Mouse (Mus musculus) heart, adult 8-10 months (tissue): ENCODE data around the gene 2410015M20Rik. TPM values are rescaled to one million over a fixed set of nuclear protein-coding genes. Genes with fewer than 3 reads are reported as not detected.
"Not testable (repeated sequence)": the region's sequence is repeated elsewhere in the genome, so short reads cannot be mapped to it uniquely, and the experiment has no call there.

Source experiments
- DNase-seq: peaks from one replicate; pipeline ENCODE4 v3.0.0; 2022; ENCODE audit warnings: low spot score
- total RNA-seq, 4 experiments: library from RNA; stranded (reverse); gene quantifications; 2 replicates each; pipeline ENCODE4 v1.2.4; 2022

2410015M20Rik gene
- total RNA-seq, 4 experiments from 2014 or later: 313 to 386 (median 356) TPM

DNA sequence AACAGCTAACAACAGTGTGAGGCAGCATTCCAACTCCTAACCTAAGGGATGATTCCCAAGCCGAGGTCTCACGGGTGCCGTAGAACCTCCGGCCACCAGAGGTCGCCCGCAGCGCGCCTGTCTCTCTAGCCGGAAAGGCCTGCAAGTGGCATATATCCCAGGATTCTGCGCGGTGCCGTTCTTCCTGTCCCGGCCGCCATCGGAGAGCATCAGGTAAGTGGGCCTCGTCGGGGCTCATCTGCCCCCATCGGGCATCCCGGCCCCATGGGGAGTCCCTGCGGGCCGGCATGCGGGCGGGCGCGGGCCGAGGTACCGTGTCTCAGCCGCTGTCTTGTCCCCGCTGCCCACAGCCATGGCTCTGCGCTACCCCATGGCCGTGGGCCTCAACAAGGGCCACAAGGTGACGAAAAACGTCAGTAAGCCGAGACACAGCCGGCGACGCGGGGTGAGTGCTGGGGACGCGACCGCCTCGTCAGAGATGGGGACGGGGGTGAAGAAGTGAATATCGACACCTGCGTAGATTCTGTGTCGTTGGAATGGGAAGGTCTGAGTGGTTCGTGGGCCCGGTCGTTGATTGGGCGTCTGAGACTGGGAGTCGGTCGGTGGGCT lies 3.8 kb upstream of the 2410015M20Rik start, which contains the start of gene Rpl36:
TSS of gene Rpl36 (plus strand) at position 181 of the 609 bp plus-strand sequence.
- DNase-seq: peak; percentile 96

DNA sequence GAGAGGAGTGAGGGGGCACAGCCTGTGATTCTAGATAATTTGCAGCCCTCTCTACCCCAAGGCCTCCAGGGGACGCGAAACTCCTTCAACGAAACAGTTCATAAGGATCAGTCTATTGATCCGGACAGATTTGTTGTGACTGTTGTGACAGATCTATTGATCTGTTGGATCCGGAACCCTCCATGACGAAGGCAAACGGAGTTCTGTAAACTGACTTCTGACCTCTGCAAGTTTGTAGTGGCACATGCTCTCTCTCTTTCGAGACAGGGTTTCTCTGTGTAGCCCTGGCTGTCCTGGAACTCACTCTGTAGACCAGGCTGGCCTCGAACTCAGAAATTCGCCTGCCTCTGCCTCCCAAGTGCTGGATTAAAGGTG lies 3.0 kb upstream of the 2410015M20Rik start:
- DNase-seq: not testable (repeated sequence)

DNA sequence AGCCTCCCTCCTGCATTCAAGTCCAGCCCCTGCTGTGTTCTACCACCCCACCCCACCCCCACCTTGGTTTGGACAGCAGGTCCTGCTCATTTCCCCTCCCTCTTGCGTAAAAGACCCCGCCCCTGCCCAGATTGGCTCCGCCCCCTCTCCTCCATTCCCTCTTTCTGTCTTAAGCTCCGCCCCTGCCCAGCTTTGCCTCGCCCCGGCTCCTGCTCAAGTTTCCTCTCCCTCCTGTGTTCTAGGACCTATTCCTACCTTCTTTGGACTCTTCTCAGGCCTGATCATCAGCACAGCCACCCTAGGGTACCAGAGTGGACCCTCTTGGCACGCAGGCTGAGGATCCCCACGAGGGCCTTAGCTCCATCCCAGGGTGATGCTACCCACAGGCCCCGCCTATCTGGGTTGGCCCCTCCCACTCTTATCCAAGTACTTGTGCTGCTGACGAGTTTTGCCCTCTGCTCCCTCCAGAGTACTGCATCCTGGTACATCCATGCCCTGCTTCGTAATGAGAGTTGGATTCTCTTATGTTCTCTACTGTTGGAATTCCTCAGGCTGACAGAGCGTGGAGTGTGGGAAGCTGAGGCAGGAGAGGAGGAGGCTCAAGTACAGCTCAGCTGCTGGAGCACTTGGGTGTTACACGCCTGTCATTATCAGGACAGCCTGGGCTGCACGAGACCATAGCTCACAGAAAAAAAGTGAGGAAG lies 2.4 kb upstream of the 2410015M20Rik start:
- DNase-seq: no peak

DNA sequence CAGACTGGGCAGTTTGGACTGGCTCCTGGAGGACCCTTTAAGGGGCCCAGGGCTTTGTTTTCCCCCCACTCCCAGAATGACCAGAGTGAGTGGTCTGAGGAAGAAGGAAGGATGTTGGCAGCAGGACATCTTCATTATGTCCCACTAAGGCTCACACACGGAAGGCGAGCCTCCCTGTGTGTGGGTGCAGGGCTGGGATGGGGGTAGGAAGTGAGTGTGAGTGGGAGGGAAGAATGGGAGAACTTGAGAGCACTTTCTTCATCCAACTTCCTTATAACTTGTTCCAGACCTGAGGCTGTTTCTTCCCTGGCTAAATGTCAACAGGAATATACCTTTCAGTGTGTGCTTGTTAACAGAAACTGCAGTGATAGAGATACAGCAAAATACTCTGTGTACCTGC lies 1.8 kb upstream of the 2410015M20Rik start:
- no peak for DNase-seq

DNA sequence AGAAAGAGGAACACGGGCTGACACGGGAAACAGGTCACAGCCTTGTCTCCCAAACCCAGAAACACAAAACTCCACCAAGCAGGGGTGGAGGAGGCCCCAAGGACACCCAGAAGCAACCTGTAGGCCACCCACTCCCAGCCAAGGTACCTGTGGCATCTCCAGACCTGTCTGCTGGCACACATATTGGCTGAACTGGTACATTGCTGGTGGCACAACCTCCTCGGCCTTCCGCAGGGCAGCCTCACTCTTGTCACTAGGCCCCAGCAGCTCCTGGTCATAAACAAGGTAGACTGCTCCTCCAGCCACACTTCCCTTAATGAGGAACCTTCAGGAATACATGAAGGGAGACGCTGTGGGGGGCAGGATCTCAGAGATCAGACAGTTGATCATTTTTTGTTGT lies 872 bp downstream of the 2410015M20Rik start:
- no peak for DNase-seq

DNA sequence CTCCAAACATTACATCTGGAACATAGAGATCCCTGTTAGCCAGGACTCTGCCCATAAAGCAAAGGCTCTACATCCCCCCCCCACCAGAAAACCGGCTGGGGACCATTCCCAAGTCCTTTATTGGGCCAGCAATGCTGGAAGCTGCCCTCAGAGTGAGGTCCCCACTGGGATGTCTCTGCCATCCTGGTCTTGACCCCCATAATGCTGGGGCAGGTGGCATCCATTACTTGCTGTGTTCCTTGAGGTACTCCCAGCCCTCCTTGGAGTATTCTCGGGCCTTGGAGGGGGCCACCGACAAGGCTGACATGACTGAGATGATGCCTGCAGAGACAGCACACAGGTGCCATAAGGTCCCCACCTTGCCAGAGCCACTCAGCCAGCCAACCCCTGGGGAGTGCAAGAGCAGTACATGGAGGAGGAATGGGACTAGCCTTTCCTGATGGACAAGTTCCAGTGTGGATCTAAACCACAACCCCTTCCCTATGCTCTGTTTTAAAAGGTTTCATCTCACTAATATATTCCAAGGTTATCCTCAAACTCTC lies 2.0 kb downstream of the 2410015M20Rik start:
- DNase-seq: no peak

DNA sequence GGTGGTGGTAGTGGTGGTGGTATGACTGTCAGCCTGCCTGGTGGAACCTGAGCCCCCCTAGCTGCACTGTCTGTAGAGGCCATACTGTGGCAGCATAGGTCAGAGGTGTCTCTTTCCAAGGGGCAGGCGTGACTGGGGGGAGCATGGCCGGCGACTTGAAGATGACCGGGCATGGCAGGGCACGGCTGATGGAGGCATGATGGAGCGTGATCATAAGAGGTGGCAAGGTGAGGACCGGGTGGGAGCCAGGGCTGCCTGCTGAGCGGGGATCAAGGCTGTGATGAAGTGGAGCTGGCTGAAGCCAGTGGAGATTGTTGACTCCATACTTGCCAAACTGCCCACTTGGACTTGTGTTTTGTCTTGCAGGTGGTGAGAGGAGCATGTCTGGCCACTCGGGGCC lies 4.1 kb downstream of the 2410015M20Rik start:
- DNase-seq: no peak

DNA sequence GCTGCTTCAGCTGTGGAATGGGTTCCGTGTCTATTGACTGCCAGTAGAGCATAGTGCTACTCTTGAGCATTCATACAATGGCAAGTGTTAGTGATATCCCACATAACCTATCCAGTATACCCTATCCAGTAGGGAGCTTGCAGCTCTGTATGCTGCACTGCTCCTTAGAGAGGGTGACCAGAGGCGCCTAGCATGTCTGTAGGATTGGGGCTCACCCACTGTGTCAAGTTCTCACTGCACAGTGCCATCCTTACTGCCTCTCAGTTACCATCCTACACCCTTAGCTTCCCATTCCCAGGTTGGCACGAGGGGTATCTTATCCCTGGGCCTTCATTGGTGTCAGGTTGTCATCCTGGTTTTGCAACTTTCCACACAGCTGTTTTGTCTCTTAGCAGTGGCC lies 5.1 kb downstream of the 2410015M20Rik start:
- DNase-seq: no peak

DNA sequence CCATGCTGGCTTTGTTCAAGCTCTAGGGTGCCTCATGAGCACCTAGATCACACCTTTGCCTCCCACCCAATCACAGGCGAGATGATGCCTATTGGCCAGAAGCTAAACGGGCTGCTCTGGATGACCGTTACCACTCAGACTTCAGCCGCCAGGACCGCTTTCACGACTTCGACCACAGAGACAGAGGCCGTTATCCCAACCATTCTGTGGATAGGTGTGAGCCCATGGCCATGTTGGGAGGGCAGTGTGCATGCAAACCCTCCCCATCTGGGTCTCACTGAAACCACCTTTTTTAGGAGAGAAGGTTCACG lies 5.5 kb downstream of the 2410015M20Rik start:
- no peak for DNase-seq

DNA sequence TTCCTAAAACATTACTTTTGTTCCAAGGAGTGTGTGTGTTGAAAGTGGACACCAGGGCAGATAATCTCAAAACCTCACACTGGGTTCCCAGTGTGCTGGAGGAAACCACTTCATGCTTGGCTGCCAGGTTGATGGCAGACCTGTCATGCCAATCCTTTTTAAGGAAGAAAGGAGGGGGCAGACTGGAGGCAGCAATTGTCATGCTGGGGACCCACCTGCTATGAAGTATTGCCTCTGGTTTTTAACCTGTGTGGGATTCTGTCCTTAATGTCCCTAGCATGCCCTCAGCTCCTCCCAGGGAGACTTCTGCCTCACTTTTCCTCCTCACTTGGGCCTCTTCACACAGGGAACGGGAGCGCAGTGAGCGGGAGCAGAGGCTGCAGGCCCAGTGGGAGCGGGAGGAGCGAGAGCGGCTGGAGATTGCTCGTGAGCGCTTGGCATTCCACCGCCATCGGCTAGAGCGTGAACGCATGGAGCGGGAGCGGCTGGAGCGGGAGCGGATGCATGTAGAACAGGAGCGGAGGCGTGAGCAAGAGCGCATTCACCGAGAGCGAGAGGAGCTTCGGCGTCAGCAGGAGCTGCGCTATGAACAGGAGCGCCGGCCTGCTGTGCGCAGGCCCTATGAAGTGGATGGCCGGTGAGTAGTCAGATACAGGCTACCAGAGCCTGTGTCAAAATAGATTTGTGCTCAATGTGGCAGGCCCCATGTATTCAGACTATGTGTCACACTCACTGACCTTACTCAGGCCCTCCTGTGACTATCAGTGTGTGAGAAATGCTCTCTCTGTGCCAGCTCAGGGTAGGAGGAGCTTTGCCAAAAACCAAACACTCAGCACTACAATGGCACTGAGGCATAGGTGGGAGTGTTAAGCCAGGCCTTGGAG lies 6.1 kb downstream of the 2410015M20Rik start:
- no peak for DNase-seq

DNA sequence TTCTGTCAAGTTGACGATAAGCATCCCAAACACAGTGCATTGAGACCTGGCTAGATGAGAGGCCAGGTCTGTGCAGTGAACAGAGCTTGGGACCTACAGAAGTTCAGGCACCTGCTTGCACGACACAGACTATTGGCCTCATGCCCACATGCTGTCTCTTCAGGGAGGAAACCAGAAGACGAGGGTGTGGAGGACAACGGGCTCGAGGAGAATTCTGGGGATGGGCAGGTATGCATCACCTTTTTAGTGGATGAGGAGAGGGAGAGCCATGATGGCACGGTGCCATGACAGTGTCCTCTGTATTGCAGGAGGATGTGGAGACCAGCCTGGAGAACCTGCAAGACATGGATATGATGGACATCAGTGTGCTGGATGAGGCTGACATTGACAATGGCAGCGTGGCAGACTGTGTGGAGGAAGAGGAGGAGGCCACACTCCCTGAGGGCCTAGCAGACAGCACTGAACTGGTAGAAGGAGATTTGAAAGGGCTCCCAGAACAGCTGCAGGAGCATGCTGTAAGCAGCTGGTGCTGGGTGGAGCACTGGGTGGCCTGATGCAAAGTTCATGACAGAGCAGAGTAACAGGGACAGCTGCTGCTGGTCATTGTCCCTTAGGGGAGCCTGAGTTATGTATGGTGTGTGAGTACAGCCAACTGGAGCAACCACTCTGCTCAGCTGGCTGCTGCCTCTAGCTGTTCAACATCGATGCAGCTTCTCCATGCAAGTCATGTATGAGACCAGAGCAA lies 15.9 kb downstream of the 2410015M20Rik start:
- DNase-seq: peak; percentile 28

DNA sequence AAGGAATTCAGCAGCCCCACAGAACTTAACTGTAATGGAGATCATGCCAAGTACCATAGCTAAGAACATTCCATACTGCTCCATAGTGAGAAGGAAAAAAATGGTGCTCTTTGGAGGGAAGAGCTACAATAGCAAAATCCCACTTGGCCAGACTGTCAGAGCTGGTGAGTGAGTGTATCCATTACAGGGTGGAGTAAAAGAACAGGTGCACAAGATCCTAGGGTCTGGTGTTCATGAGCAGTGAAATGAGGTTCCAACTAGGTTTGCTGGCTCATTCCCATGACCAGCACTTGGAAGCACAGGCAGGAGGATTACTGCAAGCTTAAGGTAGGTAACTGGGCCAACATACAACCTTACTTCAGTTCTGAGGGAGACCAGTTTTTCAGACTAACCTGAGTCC lies 17.0 kb downstream of the 2410015M20Rik start:
- no peak for DNase-seq

DNA sequence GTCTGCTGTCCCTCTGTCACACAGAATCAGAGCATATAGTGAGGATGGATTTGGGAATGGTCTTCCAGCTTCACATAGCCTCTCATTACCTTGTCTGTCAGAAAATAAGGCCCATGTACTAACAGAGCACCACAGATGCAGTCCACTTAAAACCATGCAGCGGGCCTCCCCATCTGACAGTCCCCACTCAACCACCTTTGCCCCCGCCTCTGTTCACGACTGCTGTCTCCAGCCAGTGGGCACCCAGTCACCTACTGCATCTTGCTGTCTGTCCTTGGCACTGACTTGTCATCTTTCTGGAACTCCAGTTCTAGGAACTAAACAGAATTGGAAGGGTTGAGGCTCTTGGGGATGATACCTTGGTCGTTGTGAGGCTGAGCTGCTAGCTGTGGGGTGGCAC lies 20.6 kb downstream of the 2410015M20Rik start:
- no peak for DNase-seq

DNA sequence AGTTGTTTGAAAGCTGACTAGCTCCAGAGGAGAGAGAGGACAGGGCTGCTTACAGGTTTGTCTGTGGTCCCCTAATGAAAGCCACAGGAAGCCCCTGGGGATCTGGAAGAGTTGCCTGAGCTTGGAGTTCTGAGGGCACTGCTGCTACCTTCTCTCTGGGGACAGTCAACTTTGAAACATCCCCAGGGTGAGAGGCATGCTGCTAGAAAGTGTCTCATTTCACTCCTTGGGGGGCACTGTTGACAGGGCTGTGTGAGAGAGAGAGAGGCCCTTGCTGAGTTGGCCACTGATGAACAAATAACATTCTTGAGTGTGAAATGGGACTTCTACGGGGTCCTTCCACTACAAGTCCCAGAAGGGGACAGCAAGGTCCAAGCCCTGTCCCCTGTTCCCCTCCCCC lies 21.8 kb downstream of the 2410015M20Rik start:
- no peak for DNase-seq

DNA sequence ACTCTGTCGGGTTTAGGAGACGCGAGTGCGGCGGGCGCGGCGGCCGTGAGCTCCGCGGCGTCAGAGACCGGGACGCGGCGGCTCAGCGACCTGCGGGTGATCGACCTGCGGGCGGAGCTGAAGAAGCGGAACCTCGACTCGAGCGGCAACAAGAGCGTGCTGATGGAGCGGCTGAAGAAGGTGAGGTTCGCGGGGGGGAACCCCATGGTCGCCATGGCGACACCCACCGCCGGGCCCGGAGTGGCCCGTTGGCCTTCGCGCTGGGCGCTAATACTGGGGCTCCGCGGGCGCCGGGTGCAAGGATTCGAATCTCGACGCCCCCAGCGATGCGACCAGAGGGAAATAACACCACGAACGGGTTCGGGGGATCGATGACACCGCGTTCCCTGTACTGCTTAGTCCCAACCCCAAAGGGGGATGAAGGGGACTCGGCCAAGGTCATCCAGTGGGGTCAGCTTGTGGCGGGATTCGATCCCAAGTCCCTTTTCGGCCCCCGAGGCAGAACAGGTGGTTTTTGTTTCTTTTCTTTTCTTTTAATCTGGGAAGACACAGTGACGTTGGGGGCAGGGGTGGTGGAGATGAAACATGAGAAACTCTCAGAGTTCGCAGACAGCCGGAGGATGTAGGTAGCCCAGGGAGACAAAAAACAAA lies 24.3 kb downstream of the 2410015M20Rik start:
- DNase-seq: peak; percentile 11

DNA sequence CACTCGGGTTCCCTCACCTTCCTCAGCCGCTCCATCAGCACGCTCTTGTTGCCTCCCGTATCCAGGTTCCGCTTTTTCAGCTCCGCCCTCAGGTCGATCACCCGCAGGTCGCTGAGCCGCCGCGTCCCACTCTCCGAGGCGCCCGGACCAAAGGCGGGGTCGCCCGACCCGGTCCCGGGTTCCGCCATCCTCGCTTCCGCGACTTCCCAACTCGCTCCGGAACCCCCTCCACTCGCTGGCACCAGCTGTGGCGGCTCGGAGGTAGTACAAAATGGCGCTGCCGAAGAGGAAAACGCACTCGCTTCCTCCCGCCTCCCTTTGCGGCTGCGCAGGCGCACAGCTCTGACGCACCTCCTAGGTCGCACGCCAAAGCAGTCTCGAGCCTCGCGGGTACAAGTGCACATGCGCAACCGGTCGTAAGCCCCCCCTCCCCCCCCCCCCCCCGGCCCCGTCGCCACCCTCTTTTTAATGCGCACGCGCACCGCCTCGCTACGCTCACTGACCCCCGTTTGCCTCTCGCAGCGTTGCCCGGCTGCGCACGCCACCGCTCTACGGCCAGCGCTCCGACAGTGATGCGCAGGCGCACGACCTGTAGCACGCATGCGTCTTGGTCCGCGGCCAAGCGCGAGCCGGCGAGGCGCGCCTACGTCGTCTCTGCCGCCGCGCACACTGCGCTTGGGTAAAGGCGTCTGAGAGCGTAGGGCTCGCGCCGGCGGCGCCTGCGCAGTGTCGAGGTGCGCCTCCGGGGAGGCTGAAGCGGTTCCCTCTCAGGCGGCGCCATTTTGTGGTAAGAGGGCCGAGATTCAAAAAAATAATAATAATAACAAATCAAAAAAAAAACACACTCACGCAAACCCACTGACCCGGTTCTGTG lies 25.1 kb downstream of the 2410015M20Rik start, which contains the start of the genes Safb2 and Safb:
TSS of gene Safb2 (minus strand) at position 329 of the 874 bp plus-strand sequence.
TSS of gene Safb (plus strand) at position 569 of the 874 bp plus-strand sequence.
- peak; percentile 98 for DNase-seq

DNA sequence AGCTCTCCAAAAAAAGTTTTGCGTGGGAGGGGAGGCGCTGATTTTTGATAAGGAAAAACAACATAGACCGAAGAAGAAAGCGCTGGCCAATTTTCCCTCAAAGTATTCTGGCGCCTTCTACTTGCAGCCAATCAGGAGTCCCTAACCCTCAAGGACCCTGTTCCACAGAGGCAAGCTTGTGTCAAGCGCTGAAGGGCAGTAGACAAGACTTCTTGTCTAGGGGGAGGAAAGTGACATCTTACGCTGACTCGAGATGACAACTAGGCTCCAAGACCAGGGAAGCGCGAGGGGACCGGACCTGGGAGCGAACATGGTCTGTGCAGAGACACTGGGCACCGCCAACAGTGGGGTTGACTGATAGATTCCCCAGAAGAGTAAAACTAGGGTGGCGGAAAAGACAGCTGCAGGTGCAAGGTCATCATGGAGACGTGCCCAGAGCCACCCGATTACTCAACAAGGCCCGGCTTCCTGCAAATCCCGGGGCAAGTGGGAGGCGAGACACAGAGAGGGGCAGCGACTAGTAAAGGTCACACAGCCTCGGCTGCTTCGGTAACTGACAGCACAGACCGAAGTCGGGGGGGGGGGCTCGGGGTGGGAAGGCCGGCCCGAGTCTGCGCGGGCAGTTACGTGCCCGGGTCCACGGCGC lies 25.8 kb downstream of the 2410015M20Rik start:
- DNase-seq: peak; percentile 36

DNA sequence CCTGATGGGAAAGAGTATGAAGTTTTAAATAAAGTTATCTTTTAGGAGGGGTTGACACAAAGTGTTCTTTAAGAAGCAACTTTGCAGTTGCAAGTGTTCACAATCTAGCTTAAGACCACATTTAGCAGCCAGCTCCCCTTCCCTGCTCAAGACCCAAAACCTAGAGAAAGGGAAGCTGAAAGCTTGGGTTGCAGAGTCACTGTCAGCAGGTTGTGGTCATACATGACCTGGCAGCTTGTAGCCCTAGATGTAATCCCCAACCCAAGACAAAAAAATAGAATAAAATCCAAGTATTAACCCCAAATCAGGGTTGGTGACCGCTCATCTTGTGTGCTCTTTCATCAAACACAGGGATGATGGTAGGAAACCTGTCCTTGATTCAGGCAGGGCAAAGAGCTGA lies 26.5 kb downstream of the 2410015M20Rik start:
- no peak for DNase-seq

DNA sequence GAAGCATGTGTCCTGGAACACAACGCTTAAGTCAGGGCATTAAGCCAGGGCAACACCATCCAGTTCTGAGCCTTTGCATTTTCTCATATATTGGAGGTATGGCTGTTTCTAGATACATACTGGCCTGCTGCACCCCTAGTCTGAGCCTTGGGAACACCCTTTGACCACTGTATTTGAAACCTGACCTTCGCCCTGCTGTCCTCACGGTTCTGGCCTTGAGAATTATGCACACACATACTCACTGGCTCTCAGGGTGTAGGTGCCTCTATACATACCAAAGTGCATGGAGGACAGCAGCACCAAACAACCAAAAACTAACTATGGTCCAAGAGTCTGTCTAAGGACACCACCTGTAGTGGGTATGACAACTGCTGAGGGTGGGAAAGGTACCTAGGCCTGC lies 36.6 kb downstream of the 2410015M20Rik start:
- no peak for DNase-seq
